Mouse (Mus musculus): Measurements from ENCODE around the gene Rbfox3.

GRCm38 (mm10) chr11:118773076-118773583, 138.3 kb downstream of the Rbfox3 start:
- TF ChIP-seq POLR2A (IDR thresholded peaks at IDR 0.05; ENCODE audit: low read depth, low read length) = no peak
- no peak for TF ChIP-seq CTCF (conservative IDR thresholded peaks at IDR 0.05 in 1 of 2, IDR thresholded peaks at IDR 0.05 in 1 of 2; ENCODE audit: low read depth in 2 of 2, low read length in 2 of 2)
- TF ChIP-seq SIN3A (IDR thresholded peaks at IDR 0.05; ENCODE audit: low read length) = no peak
- TF ChIP-seq ELF1 (IDR thresholded peaks at IDR 0.05; ENCODE audit: low read depth, low read length) = no peak
- no peak for TF ChIP-seq E2F4 (IDR thresholded peaks at IDR 0.05; ENCODE audit: insufficient replicate concordance, low read depth, low read length)

All from CH12.LX (cell line).